Mouse (Mus musculus) left cerebral cortex, postnatal 4 days (tissue): ENCODE measurements around the gene Cep41. TPM values are rescaled to one million over a fixed set of nuclear protein-coding genes. Genes with fewer than 3 reads are reported as not detected.
A peak's percentile ranks its signal among the peaks of the same experiment; 100 is the strongest.

ENCODE experiments used
- DNase-seq: peaks from one replicate; pipeline ENCODE4 v3.0.0-alpha.2; 2022
- intact Hi-C: fragments of 180-260 bp; cut with DNase I; formaldehyde crosslinking; loops from one replicate; pipeline ENCODE4 v1.15.1; 2025
- total RNA-seq, 2 experiments: library from RNA; stranded (reverse); gene quantifications; 2 replicates each; pipeline ENCODE4 v1.2.3; 2021

Cep41 gene
- total RNA-seq, 2 experiments from 2014 or later: 7.4 to 10.9 TPM

- DNase-seq: no peak
- intact Hi-C loops: no loop called here
Measured at GRCm38 (mm10) chr6:30711365-30711763, 17.8 kb upstream of the Cep41 start.

GRCm38 (mm10) chr6:30710371-30711364 lies 17.1 kb upstream of the Cep41 start:
- intact Hi-C loops: no loop called here
- DNase-seq: no peak

GRCm38 (mm10) chr6:30709115-30709514 lies 15.6 kb upstream of the Cep41 start:
- intact Hi-C loops: no loop called here

GRCm38 (mm10) chr6:30703977-30704602 lies 10.5 kb upstream of the Cep41 start:
- intact Hi-C loops: no loop called here
- no peak for DNase-seq

More at GRCm38 (mm10) chr6:30709115-30709514, 15.6 kb upstream of the Cep41 start:
- DNase-seq: no peak

- no peak for DNase-seq
- intact Hi-C loops: no loop called here
Measured at GRCm38 (mm10) chr6:30703476-30703875, 9.9 kb upstream of the Cep41 start.

GRCm38 (mm10) chr6:30702881-30703280 lies 9.3 kb upstream of the Cep41 start:
- DNase-seq: no peak
- intact Hi-C loops: no loop called here

GRCm38 (mm10) chr6:30700182-30700581 lies 6.6 kb upstream of the Cep41 start:
- DNase-seq: no peak
- intact Hi-C loops: no loop called here

GRCm38 (mm10) chr6:30698036-30698435 lies 4.5 kb upstream of the Cep41 start:
- DNase-seq: no peak
- intact Hi-C loops: no loop called here

GRCm38 (mm10) chr6:30697464-30697863 lies 3.9 kb upstream of the Cep41 start:
- DNase-seq: no peak
- intact Hi-C loops: no loop called here

GRCm38 (mm10) chr6:30695124-30695523 lies 1.6 kb upstream of the Cep41 start:
- no peak for DNase-seq
- intact Hi-C loops: no loop called here

GRCm38 (mm10) chr6:30694209-30694608 lies 660 bp upstream of the Cep41 start:
- intact Hi-C loops: no loop called here
- DNase-seq: no peak

- intact Hi-C loops: no loop called here
- DNase-seq: no peak
Measured at GRCm38 (mm10) chr6:30692826-30693225, 723 bp downstream of the Cep41 start.

GRCm38 (mm10) chr6:30687198-30687597 lies 6.4 kb downstream of the Cep41 start:
- no peak for DNase-seq
- intact Hi-C loops: no loop called here

- DNase-seq: no peak
- intact Hi-C loops: no loop called here
Measured at GRCm38 (mm10) chr6:30684570-30684969, 9.0 kb downstream of the Cep41 start.

GRCm38 (mm10) chr6:30681935-30682900 lies 11.3 kb downstream of the Cep41 start:
- no peak for DNase-seq
- intact Hi-C loops: no loop called here

GRCm38 (mm10) chr6:30680442-30680841 lies 13.1 kb downstream of the Cep41 start:
- intact Hi-C loops: no loop called here
- DNase-seq: no peak

- DNase-seq: no peak
- intact Hi-C loops: no loop called here
Measured at GRCm38 (mm10) chr6:30679567-30679966, 14.0 kb downstream of the Cep41 start.

GRCm38 (mm10) chr6:30678482-30678881 lies 15.1 kb downstream of the Cep41 start:
- intact Hi-C loops: no loop called here
- DNase-seq: peak; percentile 57

- intact Hi-C loops: no loop called here
- DNase-seq: no peak
Measured at GRCm38 (mm10) chr6:30677591-30677990, 16.0 kb downstream of the Cep41 start.

- DNase-seq: no peak
- intact Hi-C loops: no loop called here
Measured at GRCm38 (mm10) chr6:30676506-30676905, 17.0 kb downstream of the Cep41 start.

GRCm38 (mm10) chr6:30675281-30675771 lies 18.2 kb downstream of the Cep41 start:
- intact Hi-C loops: no loop called here
- DNase-seq: no peak
